Mouse (Mus musculus): ENCODE measurements around the gene Rpgrip1.

DNA sequence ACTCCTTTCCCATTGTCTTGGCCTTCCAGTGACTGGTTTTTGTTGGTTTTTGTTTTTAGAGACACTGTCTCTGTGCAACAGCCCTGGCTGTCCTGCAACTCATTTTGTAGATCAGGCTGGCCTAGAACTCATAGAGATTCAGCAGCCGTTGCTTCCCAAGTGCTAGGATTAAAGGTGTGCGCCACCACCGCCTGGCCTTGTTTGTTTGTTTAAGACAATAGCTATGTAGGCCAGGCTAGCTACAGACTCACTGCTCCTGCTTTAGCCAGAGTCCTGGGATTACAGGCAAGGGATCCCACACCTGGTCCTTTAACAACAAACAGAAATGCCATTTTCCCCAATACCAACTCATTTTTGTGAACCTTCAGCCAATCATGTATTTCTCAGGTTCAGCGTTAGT is at the start of gene Rpgrip1:
- TF ChIP-seq CTCF (IDR thresholded peaks at IDR 0.05; ENCODE audit: borderline replicate concordance, insufficient read depth, low read depth, low read length) = no peak
- TF ChIP-seq POLR2A (IDR thresholded peaks at IDR 0.05; ENCODE audit: borderline replicate concordance, insufficient read depth, low read length) = no peak
